ENCODE assay signal across 8 mouse cellular contexts in genomic region chr4:132509621-132510296, GRCm38 (mm10). TPM values are rescaled to one million over a fixed set of nuclear protein-coding genes. Genes with fewer than 3 reads are reported as not detected.
DNase-seq lines count a peak whose midpoint lies in the region; ATAC-seq and TF ChIP-seq lines count a peak whose summit lies in the region.

No protein-coding gene starts in this region.

- intact Hi-C loops in heart, postnatal 36 days (cut with DNase I), result loop anchor here (2.0 to 5.0 kb wide), 3 partner anchors 157 to 297 kb away; partner anchors contain the start of genes Rcc1 and Ythdf2

- H3K27me3 ChIP-seq in forebrain, postnatal 0 days (ENCODE audit: insufficient read depth, low read length), result no peaks in the 10 kb centered on the region

- peak; percentile 64 for ATAC-seq in forebrain, postnatal 0 days

- peak; percentile 97 for DNase-seq in Muller cell, postnatal 12 days (ENCODE audit: inconsistent ontology term)
- DNase-seq in cerebellum, adult 8-10 months, result peak; percentile 41
- peak; percentile 66 for DNase-seq in forebrain, postnatal 0 days
- DNase-seq in heart, postnatal 36 days, result peak; percentile 72 to 77
- peak; percentile 40 to 44 for DNase-seq in layer of hippocampus, adult 8-10 months (ENCODE audit: low spot score in 2 of 2)
- DNase-seq in lung, postnatal 14 days, result peak; percentile 83
- peak; percentile 79 for DNase-seq in retina, embryonic 14.5 days (ENCODE audit: low spot score)
- peak; percentile 78 to 86 for DNase-seq in urinary bladder, postnatal 36 days (ENCODE audit: low spot score in 2 of 2)

- under 1% methylated on average over 48 of the region's 52 CpGs for WGBS in forebrain, postnatal 0 days

- H3K4me1 ChIP-seq in forebrain, postnatal 0 days (ENCODE audit: insufficient read depth), result no peaks in the 10 kb centered on the region; the same call in 1 of the 2 replicates

- no peaks in the 10 kb centered on the region for H3K36me3 ChIP-seq in forebrain, postnatal 0 days (ENCODE audit: insufficient read depth)

- H3K9ac ChIP-seq in forebrain, postnatal 0 days, result peak overlapping the region; percentile 62

- peak overlapping the region; percentile 94 for H3K4me2 ChIP-seq in forebrain, postnatal 0 days (ENCODE audit: low read depth)

- peak overlapping the region; percentile 69; the same call in 1 of the 2 replicates for H3K27ac ChIP-seq in forebrain, postnatal 0 days (ENCODE audit: low read depth, low read length)

- H3K4me3 ChIP-seq in forebrain, postnatal 0 days (ENCODE audit: low read depth, low read length), result peak overlapping the region; percentile 70

- no peak for TF ChIP-seq CTCF in forebrain, postnatal 0 days (IDR thresholded peaks at IDR 0.05; ENCODE audit: low read depth)

- no peaks in the 10 kb centered on the region for H3K9me3 ChIP-seq in forebrain, postnatal 0 days (ENCODE audit: low read length)

RNA-seq across cellular contexts. Expression of gene Sesn2, which starts 0.5 kb away (rescaled TPM):
- total RNA-seq in forebrain, postnatal 0 days (2014; rRNA removed), result 6.3 and 15.1 TPM in 2 replicates
- polyA plus RNA-seq in forebrain, postnatal 0 days (2015; fragmentation: Nextera tagmentation; extraction: Ambion mirVana), result 6.9 and 9.0 TPM in 2 replicates
- total RNA-seq in heart, postnatal 36 days (2021), result 1 to 10 TPM; 3.3 to 4.1 TPM
- total RNA-seq in layer of hippocampus, adult 8-10 months (2022), result 10 to 100 TPM; 13.1 to 14.5 (median 14.4) TPM

RNA-seq across cellular contexts. Expression of gene Atpif1, which starts 23.7 kb away (rescaled TPM):
- total RNA-seq in forebrain, postnatal 0 days (2014; rRNA removed), result 898 and 1,334 TPM in 2 replicates
- polyA plus RNA-seq in forebrain, postnatal 0 days (2015; fragmentation: Nextera tagmentation; extraction: Ambion mirVana), result 1,829 and 2,415 TPM in 2 replicates
- total RNA-seq in heart, postnatal 36 days (2021), result 100 to 1,000 TPM; 311 to 330 TPM
- 100 to 1,000 TPM; 313 to 407 (median 357) TPM for total RNA-seq in layer of hippocampus, adult 8-10 months (2022)

RNA-seq across cellular contexts. Expression of gene Dnajc8, which starts 25.6 kb away (rescaled TPM):
- total RNA-seq in forebrain, postnatal 0 days (2014; rRNA removed), result 103 and 111 TPM in 2 replicates
- 151 and 165 TPM in 2 replicates for polyA plus RNA-seq in forebrain, postnatal 0 days (2015; fragmentation: Nextera tagmentation; extraction: Ambion mirVana)
- 10 to 100 TPM; 50.9 to 63.2 TPM for total RNA-seq in heart, postnatal 36 days (2021)
- total RNA-seq in layer of hippocampus, adult 8-10 months (2022), result 100 to 1,000 TPM in 2 of 4 experiments, 10 to 100 TPM in 2; 88.8 to 104 (median 94.6) TPM

RNA-seq across cellular contexts. Expression of gene Med18, which starts 46.0 kb away (rescaled TPM):
- total RNA-seq in forebrain, postnatal 0 days (2014; rRNA removed), result 11.5 and 18.5 TPM in 2 replicates
- 12.0 and 15.4 TPM in 2 replicates for polyA plus RNA-seq in forebrain, postnatal 0 days (2015; fragmentation: Nextera tagmentation; extraction: Ambion mirVana)
- total RNA-seq in heart, postnatal 36 days (2021), result 1 to 10 TPM; 3.4 to 4.3 TPM
- 10 to 100 TPM in 1 of 4 experiments, 1 to 10 TPM in 3; 8.3 to 10.3 (median 9.2) TPM for total RNA-seq in layer of hippocampus, adult 8-10 months (2022)

RNA-seq across cellular contexts. Expression of gene Ptafr, which starts 54.1 kb away (rescaled TPM):
- 0.38 TPM in 2 replicates for total RNA-seq in forebrain, postnatal 0 days (2014; rRNA removed)
- 0.23 and 0.38 TPM in 2 replicates for polyA plus RNA-seq in forebrain, postnatal 0 days (2015; fragmentation: Nextera tagmentation; extraction: Ambion mirVana)
- 1 to 10 TPM; 1.8 to 3.2 TPM for total RNA-seq in heart, postnatal 36 days (2021)
- total RNA-seq in layer of hippocampus, adult 8-10 months (2022), result 1 to 10 TPM; 1.1 to 3.8 (median 2.5) TPM

Comparison
In these comparisons a context has a peak if more than half of its experiments do, and no peak if none do; other contexts are left out.
1. Peak in every context shown above with its lines: DNase-seq, ATAC-seq, H3K4me3 ChIP-seq and H3K27ac ChIP-seq.
2. DNase-seq: peak in every context shown above with its lines; median percentile 97 in Muller cell, postnatal 12 days; 83 in lung, postnatal 14 days; 82 in urinary bladder, postnatal 36 days; 79 in retina, embryonic 14.5 days; 74 in heart, postnatal 36 days; 66 in forebrain, postnatal 0 days; 42 in layer of hippocampus, adult 8-10 months; 41 in cerebellum, adult 8-10 months.